Mouse (Mus musculus): Measurements from ENCODE around the gene Prcc.

The Prcc gene

DNA sequence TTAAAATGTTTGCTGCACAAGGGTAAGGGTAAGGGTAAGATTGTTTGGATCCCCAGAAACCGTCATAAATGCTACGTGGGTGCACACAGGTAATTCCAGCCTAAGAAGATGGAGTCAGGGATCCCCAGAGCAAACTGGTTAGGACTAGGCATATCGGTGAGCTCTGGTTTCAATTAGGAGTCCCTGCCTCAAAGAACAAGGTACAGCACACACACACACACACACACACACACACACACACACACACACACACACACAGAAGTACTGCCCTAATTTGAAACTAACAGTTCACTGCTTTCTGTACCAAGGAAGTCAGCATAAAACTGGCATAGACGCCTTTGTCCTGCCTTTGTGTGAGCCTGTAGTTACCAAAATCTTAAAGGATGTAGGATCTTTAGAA lies 73.0 kb downstream of the Prcc start:
- in situ Hi-C loops (cut with MboI; ENCODE audit: low pct_unique_long_range_greater_than_20kb in 1 of 2, low sequenced_read_pairs in 2 of 2, unreplicated experiment in 1 of 2) = no loop called here

DNA sequence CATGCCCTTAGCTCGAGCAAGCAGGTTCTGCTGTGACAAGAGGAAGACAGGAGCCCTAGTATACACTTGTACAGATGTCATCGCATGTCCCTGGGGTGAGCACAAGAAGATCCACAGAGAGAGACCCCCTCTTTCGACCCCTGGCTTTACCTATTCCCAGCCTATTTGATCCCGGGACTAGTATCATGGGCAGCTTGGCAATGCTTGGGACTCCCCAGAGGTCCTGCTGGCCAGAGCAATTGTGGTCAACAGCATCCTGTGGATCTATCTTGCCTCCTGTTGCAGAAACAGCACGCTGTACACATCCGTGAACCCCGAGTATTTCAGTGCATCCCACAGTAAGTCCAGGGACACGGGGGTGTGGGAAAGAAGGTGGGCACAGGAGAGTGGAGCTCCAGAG lies 74.1 kb downstream of the Prcc start:
- in situ Hi-C loops (cut with MboI; ENCODE audit: low pct_unique_long_range_greater_than_20kb in 1 of 2, low sequenced_read_pairs in 2 of 2, unreplicated experiment in 1 of 2) = no loop called here

DNA sequence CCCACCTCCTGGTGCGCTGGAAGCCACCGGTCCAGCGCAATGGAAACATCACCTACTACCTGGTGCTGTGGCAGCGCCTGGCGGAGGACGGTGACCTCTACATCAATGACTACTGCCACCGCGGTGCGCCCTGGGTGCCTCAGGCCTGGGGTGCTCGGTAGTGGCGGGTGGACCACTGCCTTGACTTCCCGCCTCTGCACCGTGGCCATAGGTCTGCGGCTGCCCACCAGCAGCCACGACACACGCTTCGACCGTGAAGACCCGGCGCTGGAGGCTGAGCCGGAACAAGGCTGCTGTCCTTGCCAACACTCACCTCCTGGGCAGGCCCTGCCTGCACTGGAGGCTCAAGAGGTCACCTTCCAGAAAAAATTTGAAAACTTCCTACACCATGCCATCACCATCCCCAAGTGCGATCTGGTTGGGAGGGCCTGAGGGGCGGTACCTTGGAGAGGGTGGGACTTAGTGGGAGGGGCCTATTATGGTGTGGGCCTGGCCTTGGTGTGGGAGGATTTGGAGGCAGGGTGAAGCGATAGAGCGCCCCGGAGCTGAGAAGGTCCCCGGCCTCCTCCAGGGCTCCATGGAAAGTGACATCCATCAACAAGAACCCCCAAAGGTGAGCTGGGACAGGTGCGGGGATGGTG lies 76.0 kb downstream of the Prcc start:
- in situ Hi-C loops (cut with MboI; ENCODE audit: low pct_unique_long_range_greater_than_20kb in 1 of 2, low sequenced_read_pairs in 2 of 2, unreplicated experiment in 1 of 2) = no loop called here

Data from mouse embryonic stem cell (cell line).